Mouse (Mus musculus) kidney, adult 10 weeks (tissue): Measurements from ENCODE around the gene Katnal1. TPM values are rescaled to one million over a fixed set of nuclear protein-coding genes. Genes with fewer than 3 reads are reported as not detected.

ENCODE experiments used
- polyA plus RNA-seq: library from polyadenylated mRNA; stranded (reverse); fragments of 350-450 nt; fragmentation: Illumina TruSeq; extraction: RNeasy Lipid Tissue Mini Kit (QIAGEN cat#74804); gene quantifications from one replicate; pipeline ENCODE4 v1.2.3, GENCODE M21; 2014; ENCODE audit warnings: low read depth, low replicate concordance

Katnal1 gene
- 7.9 TPM for polyA plus RNA-seq

DNA sequence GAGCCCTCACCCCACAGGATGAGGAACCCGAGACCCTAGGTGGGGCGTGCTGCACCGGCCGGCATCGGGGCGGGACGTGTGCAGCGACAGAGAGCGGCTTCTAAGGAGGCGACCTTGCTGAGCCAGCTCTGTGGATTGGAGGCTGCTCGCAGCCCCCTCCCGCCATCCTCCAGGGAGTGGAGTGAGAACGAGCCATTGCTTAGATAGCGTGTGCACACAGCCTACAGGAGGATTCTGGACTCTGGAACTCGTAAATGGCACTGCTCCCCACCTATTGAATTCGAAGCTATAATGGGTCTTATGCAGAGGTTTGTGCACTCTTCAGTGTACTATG is at the start of gene Katnal1:
Gene Katnal1 (minus strand): TSS at position 205 of the 334 bp plus-strand sequence.

Other genes with a start within 250 kb of the Katnal1 start
- gene Gm42791, start 65.8 kb upstream of the Katnal1 start, polyA plus RNA-seq, result not detected